Mouse (Mus musculus) spleen, postnatal 14 days (tissue): Measurements from ENCODE around the gene Gm13941.

Source experiments
- DNase-seq, 2 experiments: peaks; one replicate each; pipeline ENCODE4 v3.0.0; 2021 to 2022; ENCODE audit warnings: low spot score in 2 of 2

Gm13941 gene

GRCm38 (mm10) chr2:111105882-111106281, at the start of gene Gm13941:
Gene Gm13941, minus strand, starts transcription at chr2:111105982.
- DNase-seq: no peak

- no peak for DNase-seq
Measured at GRCm38 (mm10) chr2:111152836-111153235, 47.1 kb upstream of the Gm13941 start, which contains the start of gene Gm15130. Gene Gm15130, minus strand, starts transcription at chr2:111152936.

- no peak for DNase-seq
Measured at GRCm38 (mm10) chr2:111135739-111136138, 30.0 kb upstream of the Gm13941 start.

- DNase-seq: no peak
Measured at GRCm38 (mm10) chr2:111058586-111059261, 47.1 kb downstream of the Gm13941 start.
